Mouse (Mus musculus) retina, adult 2 months (tissue): ENCODE measurements around the gene Sorbs1.
A peak's percentile ranks its signal among the peaks of the same experiment; 100 is the strongest.

Source experiments
- DNase-seq: peaks from one replicate; pipeline ENCODE4 v3.0.0-alpha.2; 2012; ENCODE audit warnings: low read depth, low spot score

Sorbs1 gene

DNA sequence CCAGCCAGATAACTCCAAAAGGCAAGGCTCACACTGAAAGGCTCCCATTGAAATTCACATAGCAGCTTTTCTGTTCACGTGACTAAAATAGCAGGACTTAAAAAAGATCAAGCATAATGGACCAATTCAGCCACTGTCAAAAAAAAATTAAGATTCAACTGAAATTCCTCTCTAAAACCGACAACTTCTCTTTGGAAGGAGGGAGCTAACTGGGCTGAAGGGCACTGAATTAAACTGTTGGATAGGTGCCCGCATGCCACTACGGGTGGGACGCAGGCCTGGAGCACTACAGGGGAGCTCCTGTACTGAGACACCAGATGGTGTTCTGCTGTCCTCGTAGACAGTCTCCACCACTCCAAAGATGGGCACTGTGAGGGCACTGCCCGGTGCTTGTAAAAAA lies 165.4 kb downstream of the Sorbs1 start:
- no peak for DNase-seq

- DNase-seq: no peak
These were observed 166.7 kb downstream of the Sorbs1 start for GRCm38 (mm10) chr19:40346908-40347307.

DNA sequence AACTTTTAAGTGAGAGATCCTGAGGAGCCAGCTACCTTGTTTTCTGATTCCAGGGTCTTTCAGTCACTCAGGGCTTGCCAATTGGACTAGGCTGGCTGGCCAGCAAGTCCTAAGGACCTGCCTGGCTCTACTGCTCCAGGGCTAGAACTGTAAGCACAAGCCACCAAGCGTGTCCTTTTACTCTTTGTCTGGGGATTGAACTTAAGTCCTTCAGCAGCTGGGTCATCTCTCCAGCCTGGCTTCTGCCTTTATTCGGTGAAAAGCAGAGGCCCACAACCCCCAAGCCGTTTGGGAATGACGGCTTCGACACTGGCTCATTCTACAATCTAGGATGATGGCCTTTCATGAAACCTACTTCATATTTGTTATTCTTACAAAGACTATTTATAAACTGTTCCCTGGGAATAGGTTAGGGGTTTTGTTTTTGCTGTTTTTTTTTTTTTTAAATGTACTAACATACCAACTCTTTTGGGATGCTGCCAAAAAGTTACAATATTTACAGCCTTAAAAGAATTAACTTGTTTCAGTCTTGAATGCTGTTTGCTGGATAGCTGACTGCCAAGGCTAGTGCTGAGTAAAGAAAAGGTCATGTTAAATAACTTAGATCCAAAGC lies 167.2 kb downstream of the Sorbs1 start:
- DNase-seq: no peak

DNA sequence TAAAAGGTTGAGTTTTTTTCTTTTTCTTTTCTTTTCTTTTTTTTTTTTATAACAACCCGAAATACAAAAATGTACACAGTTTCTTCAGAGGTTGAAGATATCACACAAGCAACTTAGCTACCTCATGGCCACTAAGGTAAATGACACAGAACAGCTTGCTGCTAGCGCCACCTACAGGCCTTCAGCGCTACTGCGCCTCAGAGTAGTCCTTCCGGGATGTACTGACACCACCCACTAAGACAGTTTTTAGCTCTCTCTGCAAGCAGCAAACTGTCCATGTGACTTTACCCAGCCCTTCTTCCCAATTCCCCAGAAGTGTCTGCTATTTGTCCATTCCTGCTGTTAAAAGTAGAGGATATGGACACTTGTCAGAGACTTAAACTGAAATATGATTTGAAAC lies 167.9 kb downstream of the Sorbs1 start:
- peak; percentile 34 for DNase-seq

GRCm38 (mm10) chr19:40343018-40343417 lies 170.6 kb downstream of the Sorbs1 start:
- DNase-seq: peak; percentile 64

- DNase-seq: no peak
These were observed 172.4 kb downstream of the Sorbs1 start for GRCm38 (mm10) chr19:40341141-40341540.

DNA sequence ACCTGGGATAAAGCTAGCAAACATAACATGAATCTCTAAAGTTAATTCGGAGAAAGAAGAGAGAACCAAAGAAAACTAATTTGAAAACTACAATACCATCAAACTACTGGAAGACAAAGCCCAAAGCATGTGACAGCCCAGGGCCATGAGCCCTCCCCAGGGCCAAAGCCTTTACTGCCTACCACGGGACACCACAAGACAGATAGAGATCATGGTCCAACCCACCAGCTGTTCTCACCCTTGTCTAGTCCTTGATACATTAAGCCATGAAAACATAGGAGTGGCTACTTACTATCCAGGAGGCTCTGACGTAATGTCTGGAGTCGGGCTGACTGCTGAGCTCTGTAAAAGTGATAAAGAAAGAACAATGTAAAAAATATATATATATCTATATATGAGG lies 176.9 kb downstream of the Sorbs1 start:
- DNase-seq: no peak

DNA sequence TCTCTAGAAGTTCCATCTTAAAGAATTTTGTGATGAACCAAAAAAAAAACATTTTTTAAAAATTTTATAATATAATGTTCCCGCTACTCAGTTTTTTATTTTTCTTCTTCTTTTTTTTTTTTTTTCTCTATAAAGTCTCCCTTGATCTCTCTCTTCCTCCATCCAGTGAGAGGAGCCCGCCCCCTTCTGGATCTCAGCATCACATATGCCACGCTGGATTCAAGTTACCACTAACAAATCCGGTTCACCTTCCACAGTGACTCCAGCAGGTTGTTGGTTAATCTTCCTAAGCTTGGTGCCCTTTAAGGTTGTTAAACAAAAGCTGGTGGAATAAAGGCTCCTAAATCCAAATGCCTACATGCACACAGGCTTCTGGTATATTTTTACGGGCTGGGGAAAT lies 179.7 kb downstream of the Sorbs1 start:
- DNase-seq: no peak

DNA sequence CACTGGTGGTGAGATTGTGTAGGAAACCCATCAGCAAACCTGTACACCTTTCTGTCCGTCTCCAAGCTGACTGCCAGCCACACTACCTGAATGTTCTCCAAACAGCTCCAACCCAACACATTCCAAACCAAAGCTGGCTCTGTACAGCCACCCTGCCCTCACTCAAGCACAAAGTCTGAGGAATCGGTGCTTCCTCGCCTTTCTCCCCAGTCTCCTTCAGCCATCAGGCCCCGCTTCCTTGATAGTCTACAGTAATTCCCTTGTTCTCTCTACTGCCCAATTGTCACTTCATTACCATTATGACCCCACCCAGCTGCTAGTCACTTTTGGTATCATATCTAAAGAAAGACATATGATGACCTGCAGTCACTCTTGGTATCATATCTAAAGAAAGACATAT lies 180.5 kb downstream of the Sorbs1 start:
- DNase-seq: no peak

- no peak for DNase-seq
These were observed 181.3 kb downstream of the Sorbs1 start for GRCm38 (mm10) chr19:40332303-40332702.

DNA sequence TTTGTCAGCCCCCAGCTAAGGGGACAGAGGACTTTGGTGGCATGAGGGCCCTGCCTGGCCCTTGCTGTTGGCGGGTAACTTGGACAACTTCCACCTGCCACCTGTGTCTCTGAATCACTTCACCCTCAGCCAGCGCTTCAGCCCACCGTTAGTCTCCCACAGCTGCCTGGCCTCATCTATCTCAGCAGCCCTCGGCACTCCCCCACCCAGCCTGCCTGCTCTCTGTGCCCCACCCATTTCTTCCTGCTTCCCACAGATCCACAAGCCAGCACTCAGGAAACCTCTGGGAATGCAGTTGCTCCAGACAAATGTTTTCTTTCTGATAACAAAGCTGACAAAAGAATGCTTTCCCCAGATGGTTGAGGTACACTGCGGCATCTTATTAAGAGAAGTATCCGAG lies 181.7 kb downstream of the Sorbs1 start:
- DNase-seq: no peak

- no peak for DNase-seq
These were observed 187.5 kb downstream of the Sorbs1 start for GRCm38 (mm10) chr19:40326126-40326525.

GRCm38 (mm10) chr19:40325381-40325780 lies 188.2 kb downstream of the Sorbs1 start:
- no peak for DNase-seq

GRCm38 (mm10) chr19:40322226-40322625 lies 191.4 kb downstream of the Sorbs1 start:
- no peak for DNase-seq

DNA sequence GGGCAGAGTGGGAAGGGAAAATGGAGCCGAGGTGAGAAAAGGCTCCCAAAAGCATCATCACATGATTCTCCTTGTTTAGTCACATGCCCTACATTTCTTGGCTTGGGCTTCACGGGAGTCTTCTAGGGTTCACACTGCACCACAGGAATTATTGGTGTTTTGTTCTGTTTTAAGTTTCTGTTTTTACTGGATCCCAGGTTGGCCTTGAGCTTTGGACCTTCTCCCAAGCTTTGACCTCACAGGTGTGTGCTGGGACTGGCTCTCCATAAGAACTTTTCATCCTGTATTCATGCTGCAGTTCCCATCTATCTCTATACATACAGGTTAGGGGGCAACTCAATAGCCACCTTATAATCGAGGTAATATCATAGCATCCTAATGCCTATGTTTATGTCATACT lies 194.4 kb downstream of the Sorbs1 start:
- DNase-seq: no peak

- DNase-seq: no peak
These were observed 195.1 kb downstream of the Sorbs1 start for GRCm38 (mm10) chr19:40318511-40318910.

GRCm38 (mm10) chr19:40317001-40317400 lies 196.6 kb downstream of the Sorbs1 start:
- DNase-seq: no peak

DNA sequence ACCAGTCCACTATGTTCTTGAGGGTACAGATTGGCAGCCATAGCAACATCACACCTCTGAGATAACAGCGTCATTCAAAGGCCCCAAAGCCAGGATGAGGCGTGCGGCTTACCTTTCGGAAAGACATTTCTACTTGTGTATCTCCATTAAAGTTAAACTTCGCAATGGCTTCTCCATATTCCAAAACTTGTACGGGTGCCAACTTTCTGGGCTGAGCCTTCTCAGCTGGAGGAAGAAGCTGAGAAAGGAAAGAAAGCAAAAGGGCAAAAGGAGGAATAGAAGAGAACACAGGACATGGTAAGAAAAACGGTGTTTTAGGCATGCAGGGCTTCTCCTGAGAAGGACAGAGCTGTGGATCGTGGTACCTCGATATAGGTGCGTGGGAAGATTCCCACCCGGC lies 199.3 kb downstream of the Sorbs1 start:
- DNase-seq: no peak

GRCm38 (mm10) chr19:40311631-40312030 lies 201.9 kb downstream of the Sorbs1 start:
- DNase-seq: no peak

DNA sequence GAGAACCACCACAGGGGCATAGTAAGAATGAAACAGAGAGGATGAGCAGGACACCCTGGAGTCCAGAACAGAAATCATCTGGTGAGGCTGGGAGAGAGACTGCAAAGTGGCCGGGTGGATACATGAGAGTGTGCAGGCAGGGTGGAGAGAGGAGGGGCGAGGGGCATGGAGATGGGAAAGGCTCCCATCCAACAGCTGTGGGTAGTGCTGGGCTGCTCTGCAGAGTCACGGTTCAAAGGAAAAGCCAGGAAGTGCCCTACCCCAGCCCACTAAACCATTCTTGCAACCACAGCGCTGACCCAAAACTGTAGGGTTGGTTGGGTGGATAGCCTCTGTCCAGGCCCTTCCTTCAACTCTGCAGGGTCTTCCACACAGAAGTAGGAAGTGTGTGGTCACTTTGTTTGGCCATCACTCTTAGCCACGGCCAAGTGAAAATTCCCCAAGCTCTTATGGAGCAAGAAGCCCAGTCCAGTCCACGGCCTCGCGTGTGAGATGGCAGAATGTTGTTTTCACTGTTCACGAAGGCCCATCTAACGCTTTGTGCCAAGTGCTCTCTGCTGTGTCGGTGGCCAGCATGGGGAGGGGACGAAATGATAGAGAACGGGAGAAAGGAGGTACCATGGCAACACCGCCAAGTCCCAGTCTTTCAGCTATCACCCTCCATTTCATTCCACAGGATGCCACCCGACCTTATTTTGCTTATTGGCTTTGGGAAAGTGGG lies 203.0 kb downstream of the Sorbs1 start:
- DNase-seq: no peak

GRCm38 (mm10) chr19:40309911-40310310 lies 203.7 kb downstream of the Sorbs1 start:
- DNase-seq: no peak

- no peak for DNase-seq
These were observed 206.0 kb downstream of the Sorbs1 start for GRCm38 (mm10) chr19:40307550-40307949.

GRCm38 (mm10) chr19:40306631-40307030 lies 206.9 kb downstream of the Sorbs1 start:
- no peak for DNase-seq

GRCm38 (mm10) chr19:40305456-40305855 lies 208.1 kb downstream of the Sorbs1 start:
- DNase-seq: no peak
